Mouse (Mus musculus) stomach, postnatal 0 days (tissue): ENCODE measurements around the gene Slc44a1.

Experiments
- CTCF ChIP-seq: IDR thresholded peaks from 2 replicates; pipeline ENCODE4 v1.5.1; 2016; ENCODE audit warnings: antibody characterized with exemption, low read depth, mild to moderate bottlenecking, moderate library complexity
- EP300 ChIP-seq: optimal IDR thresholded peaks from 2 replicates; pipeline ENCODE3; 2016; ENCODE audit warnings: antibody characterized with exemption

DNA sequence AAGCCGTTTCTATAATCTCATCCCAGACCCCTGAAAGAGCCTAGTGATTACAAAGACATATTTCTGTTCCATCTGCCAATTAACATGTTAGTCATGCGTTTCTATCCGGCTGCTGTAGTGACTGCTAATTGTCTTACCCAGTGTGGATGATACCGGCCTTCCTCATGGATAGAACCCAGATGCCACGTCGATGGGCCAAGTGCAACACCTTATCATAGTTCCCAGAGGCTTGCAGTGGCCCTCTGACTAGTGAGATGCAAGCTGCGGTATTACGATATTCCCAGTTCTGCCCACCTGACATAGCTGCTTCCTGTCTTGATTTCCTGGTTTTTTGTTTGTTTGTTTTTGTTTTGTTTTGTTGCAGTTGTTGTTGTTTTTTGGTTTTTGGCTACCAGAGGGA, 151.7 kb downstream of the Slc44a1 start:
- no peak for TF ChIP-seq CTCF
- TF ChIP-seq EP300: no peak
